ENCODE assay signal across 9 mouse cellular contexts in the genomic region with DNA sequence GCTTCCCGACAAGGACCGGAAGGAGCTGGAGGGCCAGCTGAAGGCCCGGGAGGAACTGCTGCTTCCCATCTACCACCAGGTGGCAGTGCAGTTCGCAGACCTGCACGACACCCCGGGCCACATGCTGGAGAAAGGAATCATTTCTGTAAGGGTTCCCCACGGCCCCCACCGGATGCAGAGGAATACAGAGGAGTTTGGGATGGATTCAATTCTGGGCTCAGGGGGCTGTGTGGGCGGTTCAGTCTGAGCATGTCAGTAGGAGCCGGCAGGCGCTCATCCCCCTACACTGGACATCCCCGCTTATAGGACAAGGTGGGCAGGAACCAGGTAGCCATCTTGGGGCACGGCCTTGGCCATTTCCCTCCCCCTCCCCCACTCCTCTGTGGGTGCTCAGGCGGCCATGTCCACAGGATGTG. TPM values are rescaled to one million over a fixed set of nuclear protein-coding genes. Genes with fewer than 3 reads are reported as not detected.
A peak's percentile ranks its signal among the peaks of the same experiment; 100 is the strongest.
DNase-seq lines count a peak whose midpoint lies in the region; ATAC-seq and TF ChIP-seq lines count a peak whose summit lies in the region.
"Had no signal": no experiment of that assay in that cellular context is flagged by ENCODE, and none has a peak within 500 bp of the region (broad histone marks: within the 10 kb centered on the region; RNA-seq: fewer than 3 reads in every experiment).

No protein-coding gene starts in this region.

- H3K27me3 ChIP-seq in G1E (ENCODE audit: insufficient read depth, low read length): peaks cover 9% of the 10 kb centered on the region; the same call in 1 of the 2 replicates
- no peaks in the 10 kb centered on the region for H3K27me3 ChIP-seq in forebrain, embryonic 16.5 days (replicated peaks; ENCODE audit: control insufficient read depth, insufficient read depth, low read length)

- H3K9me3 ChIP-seq in G1E (replicated peaks): no peaks in the 10 kb centered on the region
- H3K9me3 ChIP-seq in forebrain, embryonic 16.5 days (ENCODE audit: control insufficient read depth, low read length): no peaks in the 10 kb centered on the region

- no peak overlapping the region for H3K27ac ChIP-seq in forebrain, embryonic 16.5 days (ENCODE audit: low read length)
- H3K27ac ChIP-seq: macrophage had no signal

- no peak for ATAC-seq in G1E (ENCODE audit: extremely low read depth, insufficient number of reproducible peaks, low FRiP score, poor library complexity, severe bottlenecking)
- peak; percentile 36; the same call in 1 of the 2 replicates for ATAC-seq in cerebellum, adult (ENCODE audit: insufficient number of reproducible peaks, low FRiP score, low TSS enrichment)
- ATAC-seq in forebrain, embryonic 16.5 days: peak; percentile 75
- peak; percentile 37 to 44; a peak in 1 of 4 replicates for ATAC-seq in hematopoietic stem cell, adult 5-6 weeks (replicated peaks in 1 of 2; ENCODE audit: insufficient read depth in 1 of 2, low FRiP score in 2 of 2, low TSS enrichment in 1 of 2, low read depth in 1 of 2, poor library complexity in 2 of 2, severe bottlenecking in 2 of 2)

- peak; percentile 77 for TF ChIP-seq CTCF in G1E (IDR thresholded peaks at IDR 0.05; ENCODE audit: low read depth, low read length)

- 13% methylated on average over 14 of the region's 14 CpGs for WGBS in forebrain, embryonic 16.5 days

- 0 out of 2 replicates have a peak, but pooled peaks cover 6% of the 10 kb centered on the region for H3K4me1 ChIP-seq in G1E (ENCODE audit: insufficient read depth, low read depth, low read length)
- H3K4me1 ChIP-seq in forebrain, embryonic 16.5 days (replicated peaks; ENCODE audit: control insufficient read depth, insufficient read depth, low read length): peaks cover 4% of the 10 kb centered on the region

- no peaks in the 10 kb centered on the region for H3K36me3 ChIP-seq in G1E (replicated peaks)
- no peaks in the 10 kb centered on the region for H3K36me3 ChIP-seq in forebrain, embryonic 16.5 days (ENCODE audit: control insufficient read depth, insufficient read depth)

- H3K4me3 ChIP-seq in G1E (ENCODE audit: low read depth, low read length): no peak overlapping the region
- H3K4me3 ChIP-seq in forebrain, embryonic 16.5 days (replicated peaks; ENCODE audit: low read length): no peak overlapping the region

- peak overlapping the region; percentile 29 for H3K4me2 ChIP-seq in forebrain, embryonic 16.5 days (ENCODE audit: low read length)

- peak; percentile 63 for DNase-seq in G1E (ENCODE audit: low spot score)
- DNase-seq in layer of hippocampus, adult 9-11 months: peak; percentile 21
- peak; percentile 82 for DNase-seq in lung, postnatal 10 days
- peak; percentile 90 for DNase-seq in retina, postnatal 1 day
- peak; percentile 18 to 52 for DNase-seq in urinary bladder, adult 18-20 months (ENCODE audit: low spot score in 2 of 2)

- H3K9ac ChIP-seq in forebrain, embryonic 16.5 days (replicated peaks; ENCODE audit: low read depth, low read length): peak overlapping the region; percentile 43

RNA-seq across cellular contexts. Expression of a gene that starts 25.4 kb away (rescaled TPM):
- total RNA-seq in G1E (2014; fragmentation: Nextera tagmentation) (not detected in 2 replicates), G1E (2017) (0.05 TPM in 1 of 2 replicates, not detected in the other)
- not detected in 2 replicates for polyA plus RNA-seq in G1E (2012)
- 0.24 and 0.68 TPM in 2 replicates for polyA plus RNA-seq in forebrain, embryonic 16.5 days (2015; fragmentation: Nextera tagmentation; extraction: Ambion mirVana)
- total RNA-seq in hematopoietic stem cell, adult 5-6 weeks (2017): 2.4 TPM in 1 of 2 replicates, not detected in the other
- polyA plus RNA-seq: macrophage had no signal

RNA-seq across cellular contexts. Expression of a gene that starts 40.8 kb away (rescaled TPM):
- total RNA-seq in G1E (2014; fragmentation: Nextera tagmentation) (not detected in 2 replicates), G1E (2017) (0.66 and 0.87 TPM in 2 replicates)
- polyA plus RNA-seq in G1E (2012): not detected in 2 replicates
- polyA plus RNA-seq in forebrain, embryonic 16.5 days (2015; fragmentation: Nextera tagmentation; extraction: Ambion mirVana): 0.65 and 0.91 TPM in 2 replicates
- total RNA-seq in hematopoietic stem cell, adult 5-6 weeks (2017): 2.0 and 8.5 TPM in 2 replicates

Comparison
In these comparisons a context has a peak if more than half of its experiments do, and no peak if none do; other contexts are left out.
1. DNase-seq: peak in every context shown above with its lines; median percentile 90 in retina, postnatal 1 day; 82 in lung, postnatal 10 days; 63 in G1E; 35 in urinary bladder, adult 18-20 months; 21 in layer of hippocampus, adult 9-11 months.